Mouse (Mus musculus): ENCODE measurements around the gene Wdr86.

DNA sequence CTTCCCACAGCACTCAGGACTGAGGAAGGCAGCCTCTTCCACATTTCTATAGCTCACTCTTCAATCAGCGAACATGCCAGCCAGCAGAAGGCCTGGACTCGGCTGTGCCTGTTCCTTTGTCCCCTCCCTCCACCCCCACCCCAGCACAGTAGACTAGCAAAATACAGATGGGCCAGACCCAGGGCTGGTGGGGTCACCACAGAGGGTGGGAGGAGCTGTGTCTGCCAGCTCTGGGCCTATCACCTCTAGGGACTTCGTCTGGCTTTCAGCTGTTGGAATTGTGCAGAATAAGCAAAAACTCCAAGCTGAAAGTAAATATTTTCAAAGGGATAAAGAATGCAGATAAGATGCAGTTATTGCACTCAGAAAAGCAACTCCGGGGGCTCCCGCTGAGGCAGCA is 5.7 kb downstream of the Wdr86 start:
- TF ChIP-seq CTCF (IDR thresholded peaks at IDR 0.05; ENCODE audit: borderline replicate concordance, extremely low read depth, insufficient read depth, insufficient read length) (no peak), POLR2A (IDR thresholded peaks at IDR 0.05; ENCODE audit: borderline replicate concordance, extremely low read depth, insufficient read depth, insufficient read length, poor library complexity, severe bottlenecking) (no peak)

Measured in brain, embryonic 14.5 days (tissue).